Mouse (Mus musculus) right cerebral cortex, postnatal 10 days (tissue): ENCODE data around the gene Prrc2c.
"Not testable (repeated sequence)": the region's sequence is repeated elsewhere in the genome, so short reads cannot be mapped to it uniquely, and the experiment has no call there.

ENCODE experiments used
- DNase-seq, 2 experiments: peaks; one replicate each; pipeline ENCODE4 v3.0.0; 2021; ENCODE audit warnings: low spot score in 2 of 2

Prrc2c gene

GRCm38 (mm10) chr1:162740401-162740835 lies at the start of gene Prrc2c:
Gene Prrc2c (minus strand): TSS chr1:162740556.
- DNase-seq, result peak; percentile 99 to 100

GRCm38 (mm10) chr1:162785222-162785621 lies 44.9 kb upstream of the Prrc2c start:
- no peak for DNase-seq

GRCm38 (mm10) chr1:162783669-162784248 lies 43.4 kb upstream of the Prrc2c start:
- DNase-seq, result no peak

GRCm38 (mm10) chr1:162781035-162781434 lies 40.7 kb upstream of the Prrc2c start:
- not testable (repeated sequence) for DNase-seq

GRCm38 (mm10) chr1:162777943-162778538 lies 37.7 kb upstream of the Prrc2c start:
- no peak for DNase-seq

- DNase-seq, result peak in 1 of 2 experiments; percentile 31
Measured at GRCm38 (mm10) chr1:162773661-162774060, 33.3 kb upstream of the Prrc2c start.

- no peak for DNase-seq
Measured at GRCm38 (mm10) chr1:162771617-162772360, 31.4 kb upstream of the Prrc2c start.

- DNase-seq, result no peak
Measured at GRCm38 (mm10) chr1:162752009-162752408, 11.7 kb upstream of the Prrc2c start.

- DNase-seq, result peak; percentile 25 to 42
Measured at GRCm38 (mm10) chr1:162749607-162750006, 9.3 kb upstream of the Prrc2c start.

GRCm38 (mm10) chr1:162748761-162749160 lies 8.4 kb upstream of the Prrc2c start:
- DNase-seq, result no peak

- DNase-seq, result peak; percentile 38 to 47
Measured at GRCm38 (mm10) chr1:162739831-162740394, 443 bp downstream of the Prrc2c start.

- peak; percentile 34 to 43 for DNase-seq
Measured at GRCm38 (mm10) chr1:162739406-162739805, 950 bp downstream of the Prrc2c start.

GRCm38 (mm10) chr1:162738472-162738871 lies 1.9 kb downstream of the Prrc2c start:
- DNase-seq, result no peak

GRCm38 (mm10) chr1:162735084-162735483 lies 5.3 kb downstream of the Prrc2c start:
- no peak for DNase-seq

- no peak for DNase-seq
Measured at GRCm38 (mm10) chr1:162734283-162734682, 6.1 kb downstream of the Prrc2c start.

GRCm38 (mm10) chr1:162732041-162732440 lies 8.3 kb downstream of the Prrc2c start:
- DNase-seq, result no peak

- DNase-seq, result no peak
Measured at GRCm38 (mm10) chr1:162729436-162729835, 10.9 kb downstream of the Prrc2c start.

GRCm38 (mm10) chr1:162727981-162728380 lies 12.4 kb downstream of the Prrc2c start:
- DNase-seq, result no peak

GRCm38 (mm10) chr1:162723610-162724009 lies 16.7 kb downstream of the Prrc2c start:
- no peak for DNase-seq

- no peak for DNase-seq
Measured at GRCm38 (mm10) chr1:162720645-162721044, 19.7 kb downstream of the Prrc2c start.

GRCm38 (mm10) chr1:162700389-162701066 lies 39.8 kb downstream of the Prrc2c start:
- no peak for DNase-seq

GRCm38 (mm10) chr1:162697866-162698265 lies 42.5 kb downstream of the Prrc2c start:
- no peak for DNase-seq
